In genomic region chr11:116106154-116106962, GRCm38 (mm10) we compare ENCODE assay signal across 9 mouse cellular contexts. TPM values are rescaled to one million over a fixed set of nuclear protein-coding genes. Genes with fewer than 3 reads are reported as not detected.
DNase-seq lines count a peak whose midpoint lies in the region; ATAC-seq and TF ChIP-seq lines count a peak whose summit lies in the region.
"Had no signal": no experiment of that assay in that cellular context is flagged by ENCODE, and none has a peak within 500 bp of the region (broad histone marks: within the 10 kb centered on the region; RNA-seq: fewer than 3 reads in every experiment).

No protein-coding gene starts in this region.

- peaks cover 64% of the 10 kb centered on the region for H3K4me1 ChIP-seq in heart, embryonic 16.5 days (ENCODE audit: control insufficient read depth, insufficient read depth, low read length)
- peaks cover 57% of the 10 kb centered on the region for H3K4me1 ChIP-seq in liver, embryonic 11.5 days (replicated peaks; ENCODE audit: control insufficient read depth, insufficient read depth, low read length)
- peaks cover 41% of the 10 kb centered on the region for H3K4me1 ChIP-seq in stomach, postnatal 0 days (replicated peaks; ENCODE audit: control insufficient read depth, insufficient read depth)

- H3K9ac ChIP-seq in heart, embryonic 16.5 days (ENCODE audit: low read length) = peak overlapping the region; percentile 95
- peak overlapping the region; percentile 40; the same call in 1 of the 2 replicates for H3K9ac ChIP-seq in liver, embryonic 11.5 days (ENCODE audit: low read depth, low read length)
- H3K9ac ChIP-seq in stomach, postnatal 0 days (ENCODE audit: low read length) = 0 out of 2 replicates have a peak overlapping the region, but pooled peaks have one; percentile 27

- H3K27me3 ChIP-seq in heart, embryonic 16.5 days (ENCODE audit: control insufficient read depth, insufficient read depth, low read length) = no peaks in the 10 kb centered on the region
- peaks cover 50% of the 10 kb centered on the region for H3K27me3 ChIP-seq in liver, embryonic 11.5 days (replicated peaks; ENCODE audit: control insufficient read depth, insufficient read depth, low read length)
- no peaks in the 10 kb centered on the region for H3K27me3 ChIP-seq in stomach, postnatal 0 days (ENCODE audit: control insufficient read depth, insufficient read depth, low read length)

- peak; percentile 40 for DNase-seq in kidney, adult 9 months
- DNase-seq in kidney, postnatal 14 days = no peak
- DNase-seq in liver, embryonic 11.5 days (ENCODE audit: low spot score) = no peak
- peak; percentile 62 for DNase-seq in stomach, postnatal 0 days (ENCODE audit: low spot score)
- DNase-seq in left cerebral cortex, adult 11 months (ENCODE audit: low spot score) = no peak
- DNase-seq in left cerebral cortex, adult 8-10 months (ENCODE audit: low spot score in 2 of 2) = no peak
- DNase-seq: layer of hippocampus, postnatal 36 days had no signal

- H3K9me3 ChIP-seq in heart, embryonic 16.5 days (replicated peaks; ENCODE audit: control insufficient read depth, low read length) = no peaks in the 10 kb centered on the region
- no peaks in the 10 kb centered on the region for H3K9me3 ChIP-seq in liver, embryonic 11.5 days (ENCODE audit: control insufficient read depth, low read length)
- no peaks in the 10 kb centered on the region for H3K9me3 ChIP-seq in stomach, postnatal 0 days (ENCODE audit: control insufficient read depth, low read length)

- 39% methylated on average over 32 of the region's 32 CpGs for WGBS in heart, embryonic 16.5 days
- WGBS in liver, embryonic 11.5 days = 30% methylated on average over 32 of the region's 32 CpGs
- 44% methylated on average over 32 of the region's 32 CpGs for WGBS in stomach, postnatal 0 days

- TF ChIP-seq CTCF in stomach, postnatal 0 days (IDR thresholded peaks at IDR 0.05; ENCODE audit: low read depth) = no peak

- H3K4me3 ChIP-seq in heart, embryonic 16.5 days (ENCODE audit: low read length) = peak overlapping the region; percentile 84
- peak overlapping the region; percentile 6; the same call in 1 of the 2 replicates for H3K4me3 ChIP-seq in liver, embryonic 11.5 days (ENCODE audit: low read depth, low read length)
- no peak overlapping the region for H3K4me3 ChIP-seq in stomach, postnatal 0 days (ENCODE audit: low read depth, low read length)

- H3K36me3 ChIP-seq in heart, embryonic 16.5 days (ENCODE audit: control insufficient read depth, insufficient read depth) = peaks cover 8% of the 10 kb centered on the region
- H3K36me3 ChIP-seq in liver, embryonic 11.5 days (ENCODE audit: control insufficient read depth, insufficient read depth, low read length) = no peaks in the 10 kb centered on the region
- H3K36me3 ChIP-seq in stomach, postnatal 0 days (ENCODE audit: control insufficient read depth, insufficient read depth, low read length) = 0 out of 2 replicates have a peak, but pooled peaks cover 2% of the 10 kb centered on the region

- H3K27ac ChIP-seq in heart, embryonic 16.5 days (ENCODE audit: low read length) = peak overlapping the region; percentile 84; the same call in 1 of the 2 replicates
- H3K27ac ChIP-seq in liver, embryonic 11.5 days (ENCODE audit: low read depth, low read length) = peak overlapping the region; percentile 34
- H3K27ac ChIP-seq in stomach, postnatal 0 days (replicated peaks) = no peak overlapping the region; the same call in none of the 2 replicates

- no peak for ATAC-seq in heart, embryonic 16.5 days (replicated peaks; ENCODE audit: extremely low read depth, insufficient read depth, low FRiP score)
- ATAC-seq in liver, embryonic 11.5 days (replicated peaks; ENCODE audit: low FRiP score) = peak; percentile 39; the same call in 1 of the 2 replicates
- ATAC-seq in stomach, postnatal 0 days (ENCODE audit: low FRiP score, low TSS enrichment) = no peak
- ATAC-seq in cerebellum, adult (ENCODE audit: insufficient number of reproducible peaks, low FRiP score, low TSS enrichment) = no peak

- H3K4me2 ChIP-seq in heart, embryonic 16.5 days (ENCODE audit: low read depth, low read length) = peak overlapping the region; percentile 72
- peak overlapping the region; percentile 55 for H3K4me2 ChIP-seq in liver, embryonic 11.5 days
- peak overlapping the region; percentile 79 for H3K4me2 ChIP-seq in stomach, postnatal 0 days (replicated peaks; ENCODE audit: low read depth)

- TF ChIP-seq EP300 in stomach, postnatal 0 days (optimal IDR thresholded peaks at IDR 0.05) = no peak

RNA-seq across cellular contexts. Expression of gene Wbp2, which starts 19.6 kb away (rescaled TPM):
- 143 and 153 TPM in 2 replicates for polyA plus RNA-seq in heart, embryonic 16.5 days (2015; fragmentation: Nextera tagmentation; extraction: Ambion mirVana)
- 98.8 and 105 TPM in 2 replicates for polyA plus RNA-seq in liver, embryonic 11.5 days (2014; fragmentation: Nextera tagmentation; extraction: Ambion mirVana)
- 71.0 and 89.6 TPM in 2 replicates for polyA plus RNA-seq in stomach, postnatal 0 days (2015; fragmentation: Nextera tagmentation; extraction: Ambion mirVana)
- 100 to 1,000 TPM; 414 to 460 (median 438) TPM for total RNA-seq in left cerebral cortex, adult 8-10 months (2022)

RNA-seq across cellular contexts. Expression of gene Trim47, which starts 20.7 kb away (rescaled TPM):
- 79.8 and 89.2 TPM in 2 replicates for polyA plus RNA-seq in heart, embryonic 16.5 days (2015; fragmentation: Nextera tagmentation; extraction: Ambion mirVana)
- 6.3 and 6.6 TPM in 2 replicates for polyA plus RNA-seq in liver, embryonic 11.5 days (2014; fragmentation: Nextera tagmentation; extraction: Ambion mirVana)
- 33.8 and 34.6 TPM in 2 replicates for polyA plus RNA-seq in stomach, postnatal 0 days (2015; fragmentation: Nextera tagmentation; extraction: Ambion mirVana)
- total RNA-seq in left cerebral cortex, adult 8-10 months (2022) = 1 to 10 TPM; 5.6 to 8.1 (median 7.0) TPM

RNA-seq across cellular contexts. Expression of gene Trim65, which starts 24.6 kb away (rescaled TPM):
- polyA plus RNA-seq in heart, embryonic 16.5 days (2015; fragmentation: Nextera tagmentation; extraction: Ambion mirVana) = 5.3 and 6.5 TPM in 2 replicates
- 3.1 and 3.5 TPM in 2 replicates for polyA plus RNA-seq in liver, embryonic 11.5 days (2014; fragmentation: Nextera tagmentation; extraction: Ambion mirVana)
- 3.3 and 4.1 TPM in 2 replicates for polyA plus RNA-seq in stomach, postnatal 0 days (2015; fragmentation: Nextera tagmentation; extraction: Ambion mirVana)
- 1 to 10 TPM; 6.3 to 7.7 (median 7.4) TPM for total RNA-seq in left cerebral cortex, adult 8-10 months (2022)

RNA-seq across cellular contexts. Expression of gene Unc13d, which starts 28.6 kb away (rescaled TPM):
- 3.2 and 5.9 TPM in 2 replicates for polyA plus RNA-seq in heart, embryonic 16.5 days (2015; fragmentation: Nextera tagmentation; extraction: Ambion mirVana)
- 44.8 and 45.3 TPM in 2 replicates for polyA plus RNA-seq in liver, embryonic 11.5 days (2014; fragmentation: Nextera tagmentation; extraction: Ambion mirVana)
- polyA plus RNA-seq in stomach, postnatal 0 days (2015; fragmentation: Nextera tagmentation; extraction: Ambion mirVana) = 2.3 and 2.8 TPM in 2 replicates
- 1 to 10 TPM; 1.2 to 4.1 (median 1.7) TPM for total RNA-seq in left cerebral cortex, adult 8-10 months (2022)

RNA-seq across cellular contexts. Expression of gene Mrpl38, which starts 32.3 kb away (rescaled TPM):
- polyA plus RNA-seq in heart, embryonic 16.5 days (2015; fragmentation: Nextera tagmentation; extraction: Ambion mirVana) = 102 and 106 TPM in 2 replicates
- 121 and 126 TPM in 2 replicates for polyA plus RNA-seq in liver, embryonic 11.5 days (2014; fragmentation: Nextera tagmentation; extraction: Ambion mirVana)
- 49.5 and 50.2 TPM in 2 replicates for polyA plus RNA-seq in stomach, postnatal 0 days (2015; fragmentation: Nextera tagmentation; extraction: Ambion mirVana)
- total RNA-seq in left cerebral cortex, adult 8-10 months (2022) = 10 to 100 TPM; 43.3 to 64.9 (median 56.2) TPM

Comparison
In these comparisons a context has a peak if more than half of its experiments do, and no peak if none do; other contexts are left out.
1. DNase-seq: peak in kidney, adult 9 months (single experiment) and stomach, postnatal 0 days (single experiment); none in kidney, postnatal 14 days (single experiment), liver, embryonic 11.5 days (single experiment), left cerebral cortex, adult 11 months (single experiment) and left cerebral cortex, adult 8-10 months (0 of 2).
2. H3K9ac ChIP-seq: peak in every context shown above with its lines; median percentile 95 in heart, embryonic 16.5 days; 40 in liver, embryonic 11.5 days; 27 in stomach, postnatal 0 days.
3. Peak in every context shown above with its lines, with median percentiles within 50 percentile points of each other: H3K4me2 ChIP-seq.